Mouse (Mus musculus): ENCODE results near the gene Max.

DNA sequence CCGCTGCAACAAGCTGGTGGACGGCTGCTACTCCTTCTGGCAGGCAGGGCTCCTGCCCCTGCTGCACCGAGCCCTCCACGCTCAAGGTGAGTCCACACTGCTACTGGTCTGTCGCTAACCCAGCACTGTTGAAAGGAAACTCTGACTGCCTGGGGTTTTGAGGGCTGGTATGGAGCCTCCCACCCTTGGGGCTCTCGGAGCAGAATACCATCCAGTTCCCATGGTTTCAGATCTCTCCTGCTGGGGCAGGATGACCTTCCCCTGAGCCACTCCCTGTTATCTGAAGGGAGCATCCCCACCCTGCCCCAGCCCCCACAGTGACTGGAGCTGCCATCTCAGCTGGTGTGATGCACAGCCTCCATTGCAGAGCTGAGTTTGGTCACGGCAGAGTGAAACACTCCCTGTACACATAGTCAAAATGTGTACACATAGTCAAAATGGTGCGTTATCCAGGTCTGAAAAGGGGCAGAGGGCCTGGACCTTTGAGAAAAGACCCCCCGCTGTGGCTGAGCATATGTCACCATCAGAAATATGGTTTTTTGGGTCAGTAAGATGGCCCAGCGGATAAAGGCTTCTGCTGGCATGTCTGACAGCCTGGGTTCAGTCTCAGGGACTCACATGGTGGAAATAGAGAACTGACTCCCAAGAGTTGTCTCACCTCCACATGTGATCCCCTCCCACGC lies 51.6 kb downstream of the Max start:
- TF ChIP-seq CTCF (IDR thresholded peaks at IDR 0.05; ENCODE audit: control insufficient read depth, insufficient read depth, low read length) (no peak), POLR2A (IDR thresholded peaks at IDR 0.05; ENCODE audit: borderline replicate concordance, control insufficient read depth, low read depth, low read length) (peak; percentile 23; the same call in 1 of the 2 replicates)
